Mouse (Mus musculus) forebrain, embryonic 16.5 days (tissue): ENCODE results near the gene Man1c1. TPM values are rescaled to one million over a fixed set of nuclear protein-coding genes. Genes with fewer than 3 reads are reported as not detected.
A peak's percentile ranks its signal among the peaks of the same experiment; 100 is the strongest.

ENCODE experiments used
- ATAC-seq: fragments of 200-750 bp; cut with Nextera tagmentation; 2 replicates; pipeline ENCODE4 v1.8.0; 2017; ENCODE audit warnings: mild to moderate bottlenecking, moderate library complexity
- H3K27ac ChIP-seq: fragments of 300-500 bp; sonication (generic); 2 replicates; pipeline ENCODE4 v1.5.1; 2014; ENCODE audit warnings: low read length, control low read depth
- H3K27me3 ChIP-seq: fragments of 300-500 bp; sonication (generic); replicated peaks from 2 replicates; pipeline ENCODE4 v1.6.1; 2014; ENCODE audit warnings: low read length; ENCODE audit not compliant: control insufficient read depth, insufficient read depth
- H3K36me3 ChIP-seq: fragments of 300-500 bp; sonication (generic); 2 replicates; pipeline ENCODE4 v1.6.1; 2014; ENCODE audit not compliant: control insufficient read depth, insufficient read depth
- H3K4me1 ChIP-seq: fragments of 300-500 bp; sonication (generic); replicated peaks from 2 replicates; pipeline ENCODE4 v1.6.1; 2014; ENCODE audit warnings: low read length; ENCODE audit not compliant: control insufficient read depth, insufficient read depth
- H3K4me2 ChIP-seq: fragments of 300-500 bp; sonication (generic); 2 replicates; pipeline ENCODE4 v1.6.1; 2014; ENCODE audit warnings: mild to moderate bottlenecking, low read length, control low read depth
- H3K4me3 ChIP-seq: fragments of 300-500 bp; sonication (generic); replicated peaks from 2 replicates; pipeline ENCODE4 v1.5.1; 2014; ENCODE audit warnings: mild to moderate bottlenecking, low read length, control low read depth
- H3K9ac ChIP-seq: fragments of 300-500 bp; sonication (generic); replicated peaks from 2 replicates; pipeline ENCODE4 v1.6.1; 2014; ENCODE audit warnings: low read depth, low read length, control low read depth
- H3K9me3 ChIP-seq: fragments of 300-500 bp; sonication (generic); 2 replicates; pipeline ENCODE4 v1.6.1; 2016; ENCODE audit warnings: low read length; ENCODE audit not compliant: control insufficient read depth
- WGBS: fragments of 180-500 bp; shearing (Covaris S2); extraction: QIAGEN DNeasy Blood & Tissue Kit; methylation state at CpG from one replicate; pipeline ENCODE4 v1.1.7; 2014; 5-methylcytosine and 5-hydroxymethylcytosine counted together
- polyA plus RNA-seq: library from polyadenylated mRNA; unstranded; fragments of >200 nt; fragmentation: Nextera tagmentation; extraction: Ambion mirVana; gene quantifications from 2 replicates; pipeline ENCODE4 v1.2.1, GENCODE M21; 2015

Gene Man1c1
- polyA plus RNA-seq, 1 experiment from 2014 or later = 2.3 TPM

- no peaks in the 10 kb centered on the region for H3K9me3 ChIP-seq
- peaks cover 23% of the 10 kb centered on the region for H3K4me1 ChIP-seq
- H3K36me3 ChIP-seq = no peaks in the 10 kb centered on the region
- H3K4me2 ChIP-seq = no peak overlapping the region
- ATAC-seq = peak; percentile 71; the same call in 1 of the 2 replicates
- no peaks in the 10 kb centered on the region for H3K27me3 ChIP-seq
- WGBS = 28% methylated on average over 14 of the region's 14 CpGs
- no peak overlapping the region for H3K9ac ChIP-seq
- no peak overlapping the region for H3K4me3 ChIP-seq
- H3K27ac ChIP-seq = peak overlapping the region; percentile 69
Observed at GRCm38 (mm10) chr4:134624109-134624862, 79.8 kb downstream of the Man1c1 start.

GRCm38 (mm10) chr4:134621695-134622094 is 82.4 kb downstream of the Man1c1 start:
- Histone ChIP-seq H3K27ac (no peak overlapping the region), H3K9me3 (no peaks in the 10 kb centered on the region), H3K9ac (no peak overlapping the region), H3K4me2 (no peak overlapping the region), H3K4me3 (no peak overlapping the region), H3K4me1 (peaks cover 15% of the 10 kb centered on the region), H3K27me3 (no peaks in the 10 kb centered on the region), H3K36me3 (no peaks in the 10 kb centered on the region)
- WGBS = 84% methylated on average over 9 of the region's 9 CpGs
- ATAC-seq = no peak

- Histone ChIP-seq H3K4me1 (peaks cover 29% of the 10 kb centered on the region), H3K9ac (no peak overlapping the region), H3K27ac (no peak overlapping the region), H3K9me3 (no peaks in the 10 kb centered on the region), H3K27me3 (no peaks in the 10 kb centered on the region), H3K4me3 (no peak overlapping the region), H3K36me3 (no peaks in the 10 kb centered on the region), H3K4me2 (no peak overlapping the region)
- no peak for ATAC-seq
- 86% methylated on average over 8 of the region's 8 CpGs for WGBS
Observed at GRCm38 (mm10) chr4:134620246-134620645, 83.8 kb downstream of the Man1c1 start.

- no peak overlapping the region for H3K4me3 ChIP-seq
- H3K9ac ChIP-seq = no peak overlapping the region
- no peaks in the 10 kb centered on the region for H3K27me3 ChIP-seq
- H3K9me3 ChIP-seq = no peaks in the 10 kb centered on the region
- H3K4me2 ChIP-seq = no peak overlapping the region
- H3K27ac ChIP-seq = no peak overlapping the region; the same call in 1 of the 2 replicates
- no peaks in the 10 kb centered on the region for H3K36me3 ChIP-seq
- ATAC-seq = no peak
- 66% methylated on average over 10 of the region's 10 CpGs for WGBS
- H3K4me1 ChIP-seq = peaks cover 27% of the 10 kb centered on the region
Observed at GRCm38 (mm10) chr4:134619489-134619870, 84.6 kb downstream of the Man1c1 start.

- no peaks in the 10 kb centered on the region for H3K9me3 ChIP-seq
- H3K27me3 ChIP-seq = no peaks in the 10 kb centered on the region
- WGBS = 73% methylated on average over 13 of the region's 13 CpGs
- H3K27ac ChIP-seq = no peak overlapping the region
- H3K4me3 ChIP-seq = no peak overlapping the region
- no peak overlapping the region for H3K9ac ChIP-seq
- no peak for ATAC-seq
- no peak overlapping the region for H3K4me2 ChIP-seq
- H3K36me3 ChIP-seq = no peaks in the 10 kb centered on the region
- peaks cover 24% of the 10 kb centered on the region for H3K4me1 ChIP-seq
Observed at GRCm38 (mm10) chr4:134618810-134619488, 85.1 kb downstream of the Man1c1 start.

- 86% methylated on average over 4 of the region's 4 CpGs for WGBS
Observed at GRCm38 (mm10) chr4:134617779-134618178, 86.3 kb downstream of the Man1c1 start.

GRCm38 (mm10) chr4:134615929-134616625 is 88.0 kb downstream of the Man1c1 start:
- Histone ChIP-seq H3K36me3 (no peaks in the 10 kb centered on the region), H3K9me3 (no peaks in the 10 kb centered on the region), H3K27me3 (no peaks in the 10 kb centered on the region), H3K4me1 (peaks cover 22% of the 10 kb centered on the region), H3K27ac (peak overlapping the region; percentile 72), H3K4me3 (no peak overlapping the region), H3K4me2 (no peak overlapping the region), H3K9ac (no peak overlapping the region)
- peak; percentile 78 for ATAC-seq
- WGBS = 41% methylated on average over 15 of the region's 15 CpGs

More at GRCm38 (mm10) chr4:134617779-134618178, 86.3 kb downstream of the Man1c1 start:
- Histone ChIP-seq H3K27ac (no peak overlapping the region), H3K4me2 (no peak overlapping the region), H3K9ac (no peak overlapping the region), H3K36me3 (no peaks in the 10 kb centered on the region), H3K27me3 (no peaks in the 10 kb centered on the region), H3K9me3 (no peaks in the 10 kb centered on the region), H3K4me3 (no peak overlapping the region), H3K4me1 (peaks cover 22% of the 10 kb centered on the region)
- no peak for ATAC-seq

- Histone ChIP-seq H3K9ac (no peak overlapping the region), H3K4me3 (no peak overlapping the region), H3K27ac (no peak overlapping the region), H3K4me1 (peaks cover 22% of the 10 kb centered on the region), H3K9me3 (no peaks in the 10 kb centered on the region), H3K4me2 (no peak overlapping the region), H3K27me3 (no peaks in the 10 kb centered on the region), H3K36me3 (no peaks in the 10 kb centered on the region)
- 59% methylated on average over 16 of the region's 16 CpGs for WGBS
- ATAC-seq = no peak
Observed at GRCm38 (mm10) chr4:134612070-134612667, 91.9 kb downstream of the Man1c1 start.

- Histone ChIP-seq H3K4me3 (no peak overlapping the region), H3K4me2 (no peak overlapping the region), H3K9ac (no peak overlapping the region), H3K9me3 (no peaks in the 10 kb centered on the region), H3K27me3 (no peaks in the 10 kb centered on the region), H3K36me3 (no peaks in the 10 kb centered on the region), H3K4me1 (peaks cover 24% of the 10 kb centered on the region), H3K27ac (no peak overlapping the region)
- WGBS = 81% methylated on average over 3 of the region's 3 CpGs
- no peak for ATAC-seq
Observed at GRCm38 (mm10) chr4:134610616-134611015, 93.5 kb downstream of the Man1c1 start.
